Mouse (Mus musculus) T-helper 1 cell (primary cell): Measurements from ENCODE around the gene 1700023F06Rik.

Experiments
- in situ Hi-C: fragments of 300-600 bp; cut with MboI, MseI; formaldehyde crosslinking; loops from one replicate; pipeline ENCODE4 v1.15.1; 2025; ENCODE audit warnings: high pct_unique_total_duplicates

Gene 1700023F06Rik

GRCm38 (mm10) chr11:103184891-103185290, 23.5 kb downstream of the 1700023F06Rik start:
- in situ Hi-C loops, result no loop called here

- in situ Hi-C loops, result no loop called here
These were observed 26.4 kb downstream of the 1700023F06Rik start for GRCm38 (mm10) chr11:103181911-103182310.

- in situ Hi-C loops, result no loop called here
These were observed 27.0 kb downstream of the 1700023F06Rik start for GRCm38 (mm10) chr11:103181349-103181748.

GRCm38 (mm10) chr11:103180426-103180825, 27.9 kb downstream of the 1700023F06Rik start:
- in situ Hi-C loops, result no loop called here

GRCm38 (mm10) chr11:103178748-103179147, 29.6 kb downstream of the 1700023F06Rik start:
- in situ Hi-C loops, result loop anchor here (10.0 kb wide), 1 partner anchor 86 kb away; the partner anchor contains the start of gene Map3k14

GRCm38 (mm10) chr11:103177815-103178485, 30.4 kb downstream of the 1700023F06Rik start:
- in situ Hi-C loops, result loop anchor here (10.0 kb wide), 1 partner anchor 87 kb away; the partner anchor contains the start of gene Map3k14

GRCm38 (mm10) chr11:103177216-103177615, 31.1 kb downstream of the 1700023F06Rik start:
- in situ Hi-C loops, result loop anchor here (10.0 kb wide), 1 partner anchor 88 kb away; the partner anchor contains the start of gene Map3k14

GRCm38 (mm10) chr11:103176510-103176909, 31.8 kb downstream of the 1700023F06Rik start:
- in situ Hi-C loops, result loop anchor here (10.0 kb wide), 1 partner anchor 88 kb away; the partner anchor contains the start of gene Map3k14

GRCm38 (mm10) chr11:103175688-103176442, 32.5 kb downstream of the 1700023F06Rik start:
- in situ Hi-C loops, result loop anchor here (10.0 kb wide), 1 partner anchor 89 kb away; the partner anchor contains the start of gene Map3k14

- in situ Hi-C loops, result loop anchor here (10.0 kb wide), 1 partner anchor 90 kb away; the partner anchor contains the start of gene Map3k14
These were observed 33.4 kb downstream of the 1700023F06Rik start for GRCm38 (mm10) chr11:103174891-103175391.

- in situ Hi-C loops, result loop anchor here (10.0 kb wide), 1 partner anchor 90 kb away; the partner anchor contains the start of gene Map3k14
These were observed 33.9 kb downstream of the 1700023F06Rik start for GRCm38 (mm10) chr11:103174411-103174832.

- in situ Hi-C loops, result loop anchor here (10.0 kb wide), 1 partner anchor 91 kb away; the partner anchor contains the start of gene Map3k14
These were observed 34.5 kb downstream of the 1700023F06Rik start for GRCm38 (mm10) chr11:103173771-103174344.

- in situ Hi-C loops, result loop anchor here (10.0 kb wide), 1 partner anchor 92 kb away; the partner anchor contains the start of gene Map3k14
These were observed 35.2 kb downstream of the 1700023F06Rik start for GRCm38 (mm10) chr11:103173041-103173770.

GRCm38 (mm10) chr11:103172392-103173040, 35.8 kb downstream of the 1700023F06Rik start:
- in situ Hi-C loops, result loop anchor here (10.0 kb wide), 1 partner anchor 92 kb away; the partner anchor contains the start of gene Map3k14

- in situ Hi-C loops, result loop anchor here (10.0 kb wide), 1 partner anchor 93 kb away; the partner anchor contains the start of gene Map3k14
These were observed 36.5 kb downstream of the 1700023F06Rik start for GRCm38 (mm10) chr11:103171703-103172391.

GRCm38 (mm10) chr11:103171286-103171620, 37.1 kb downstream of the 1700023F06Rik start:
- in situ Hi-C loops, result loop anchor here (10.0 kb wide), 1 partner anchor 94 kb away; the partner anchor contains the start of gene Map3k14

- in situ Hi-C loops, result loop anchor here (10.0 kb wide), 1 partner anchor 94 kb away; the partner anchor contains the start of gene Map3k14
These were observed 37.7 kb downstream of the 1700023F06Rik start, which contains the start of gene Fmnl1 for GRCm38 (mm10) chr11:103170494-103171285. Gene Fmnl1, plus strand, starts transcription at chr11:103171107.

GRCm38 (mm10) chr11:103170111-103170493, 38.3 kb downstream of the 1700023F06Rik start:
- in situ Hi-C loops, result loop anchor here (10.0 kb wide), 1 partner anchor 95 kb away; the partner anchor contains the start of gene Map3k14
